Mouse (Mus musculus): ENCODE measurements around the gene Fbxo6.

DNA sequence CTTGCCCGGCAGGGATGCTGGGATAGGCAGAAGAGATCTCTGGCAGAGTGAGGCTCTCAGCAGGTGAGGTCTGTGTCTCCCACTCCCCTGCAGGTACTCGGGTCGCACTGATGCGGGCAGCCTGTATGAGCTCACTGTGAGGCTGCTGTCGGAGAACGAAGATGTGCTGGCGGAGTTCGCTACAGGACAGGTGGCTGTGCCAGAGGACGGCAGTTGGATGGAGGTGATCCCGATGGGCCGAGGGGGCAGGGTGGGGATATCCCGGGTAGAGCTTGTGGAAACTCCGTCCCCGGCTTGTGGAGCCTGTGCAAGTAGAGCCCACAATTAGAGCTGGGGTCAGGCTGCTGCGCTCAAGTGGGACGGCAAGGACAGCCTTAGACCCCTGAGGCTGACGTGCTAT, 13.6 kb upstream of the Fbxo6 start:
- no peak for TF ChIP-seq CTCF (IDR thresholded peaks at IDR 0.05; ENCODE audit: low read depth)
- TF ChIP-seq EP300 (IDR thresholded peaks at IDR 0.05; ENCODE audit: low read depth) = no peak
